Mouse (Mus musculus): ENCODE results near the gene Rhox4a. TPM values are rescaled to one million over a fixed set of nuclear protein-coding genes. Genes with fewer than 3 reads are reported as not detected.

The Rhox4a gene
- not detected for polyA plus RNA-seq (2014; fragmentation: Illumina TruSeq; extraction: RNeasy Lipid Tissue Mini Kit (QIAGEN cat#74804); ENCODE audit: low read depth, low replicate concordance)

GRCm38 (mm10) chrX:37265038-37265437, at the start of gene Rhox4a:
Gene Rhox4a, plus strand, starts transcription at chrX:37265338.

GRCm38 (mm10) chrX:37222158-37222557, 43.0 kb upstream of the Rhox4a start, which contains the start of gene Rhox1:
Gene Rhox1, minus strand, starts transcription at chrX:37222258.

GRCm38 (mm10) chrX:37244676-37245075, 20.5 kb upstream of the Rhox4a start, which contains the start of gene Rhox2a:
Gene Rhox2a, plus strand, starts transcription at chrX:37244976.

GRCm38 (mm10) chrX:37249619-37250018, 15.5 kb upstream of the Rhox4a start, which contains the start of gene Rhox3a:
Gene Rhox3a, plus strand, starts transcription at chrX:37249919.

Other genes with a start within 250 kb of the Rhox4a start
- gene Sowahd, start 216.5 kb upstream of the Rhox4a start, polyA plus RNA-seq (2014; fragmentation: Illumina TruSeq; extraction: RNeasy Lipid Tissue Mini Kit (QIAGEN cat#74804); ENCODE audit: low read depth, low replicate concordance), result not detected
- gene Rpl39, start 179.9 kb upstream of the Rhox4a start, polyA plus RNA-seq (2014; fragmentation: Illumina TruSeq; extraction: RNeasy Lipid Tissue Mini Kit (QIAGEN cat#74804); ENCODE audit: low read depth, low replicate concordance), result 1,455 TPM
- 136 TPM for gene Upf3b, start 155.0 kb upstream of the Rhox4a start, polyA plus RNA-seq (2014; fragmentation: Illumina TruSeq; extraction: RNeasy Lipid Tissue Mini Kit (QIAGEN cat#74804); ENCODE audit: low read depth, low replicate concordance)
- gene Nkap, start 138.5 kb upstream of the Rhox4a start, polyA plus RNA-seq (2014; fragmentation: Illumina TruSeq; extraction: RNeasy Lipid Tissue Mini Kit (QIAGEN cat#74804); ENCODE audit: low read depth, low replicate concordance), result 54.6 TPM
- not detected for gene Akap14, start 96.5 kb upstream of the Rhox4a start, polyA plus RNA-seq (2014; fragmentation: Illumina TruSeq; extraction: RNeasy Lipid Tissue Mini Kit (QIAGEN cat#74804); ENCODE audit: low read depth, low replicate concordance)
- gene Ndufa1, start 74.2 kb upstream of the Rhox4a start, polyA plus RNA-seq (2014; fragmentation: Illumina TruSeq; extraction: RNeasy Lipid Tissue Mini Kit (QIAGEN cat#74804); ENCODE audit: low read depth, low replicate concordance), result 318 TPM
- gene Rnf113a1, start 74.1 kb upstream of the Rhox4a start, polyA plus RNA-seq (2014; fragmentation: Illumina TruSeq; extraction: RNeasy Lipid Tissue Mini Kit (QIAGEN cat#74804); ENCODE audit: low read depth, low replicate concordance), result not detected
- not detected for gene Gm9, start 54.3 kb upstream of the Rhox4a start, polyA plus RNA-seq (2014; fragmentation: Illumina TruSeq; extraction: RNeasy Lipid Tissue Mini Kit (QIAGEN cat#74804); ENCODE audit: low read depth, low replicate concordance)
- gene Rhox1, start 43.1 kb upstream of the Rhox4a start, polyA plus RNA-seq (2014; fragmentation: Illumina TruSeq; extraction: RNeasy Lipid Tissue Mini Kit (QIAGEN cat#74804); ENCODE audit: low read depth, low replicate concordance), result not detected
- not detected for gene Rhox2a, start 20.4 kb upstream of the Rhox4a start, polyA plus RNA-seq (2014; fragmentation: Illumina TruSeq; extraction: RNeasy Lipid Tissue Mini Kit (QIAGEN cat#74804); ENCODE audit: low read depth, low replicate concordance)
- gene Rhox3a, start 15.4 kb upstream of the Rhox4a start, polyA plus RNA-seq (2014; fragmentation: Illumina TruSeq; extraction: RNeasy Lipid Tissue Mini Kit (QIAGEN cat#74804); ENCODE audit: low read depth, low replicate concordance), result not detected
- gene Rhox3a2, start 114.7 kb downstream of the Rhox4a start, polyA plus RNA-seq (2014; fragmentation: Illumina TruSeq; extraction: RNeasy Lipid Tissue Mini Kit (QIAGEN cat#74804); ENCODE audit: low read depth, low replicate concordance), result not detected
- not detected for gene Rhox4a2, start 125.5 kb downstream of the Rhox4a start, polyA plus RNA-seq (2014; fragmentation: Illumina TruSeq; extraction: RNeasy Lipid Tissue Mini Kit (QIAGEN cat#74804); ENCODE audit: low read depth, low replicate concordance)
- not detected for gene Rhox2b, start 146.7 kb downstream of the Rhox4a start, polyA plus RNA-seq (2014; fragmentation: Illumina TruSeq; extraction: RNeasy Lipid Tissue Mini Kit (QIAGEN cat#74804); ENCODE audit: low read depth, low replicate concordance)
- gene Rhox4b, start 167.2 kb downstream of the Rhox4a start, polyA plus RNA-seq (2014; fragmentation: Illumina TruSeq; extraction: RNeasy Lipid Tissue Mini Kit (QIAGEN cat#74804); ENCODE audit: low read depth, low replicate concordance), result not detected
- not detected for gene Rhox2c, start 188.3 kb downstream of the Rhox4a start, polyA plus RNA-seq (2014; fragmentation: Illumina TruSeq; extraction: RNeasy Lipid Tissue Mini Kit (QIAGEN cat#74804); ENCODE audit: low read depth, low replicate concordance)
- gene Rhox3c, start 193.2 kb downstream of the Rhox4a start, polyA plus RNA-seq (2014; fragmentation: Illumina TruSeq; extraction: RNeasy Lipid Tissue Mini Kit (QIAGEN cat#74804); ENCODE audit: low read depth, low replicate concordance), result not detected
- not detected for gene Rhox4c, start 215.0 kb downstream of the Rhox4a start, polyA plus RNA-seq (2014; fragmentation: Illumina TruSeq; extraction: RNeasy Lipid Tissue Mini Kit (QIAGEN cat#74804); ENCODE audit: low read depth, low replicate concordance)
- gene Rhox2d, start 228.1 kb downstream of the Rhox4a start, polyA plus RNA-seq (2014; fragmentation: Illumina TruSeq; extraction: RNeasy Lipid Tissue Mini Kit (QIAGEN cat#74804); ENCODE audit: low read depth, low replicate concordance), result not detected
- not detected for gene Rhox4d, start 249.0 kb downstream of the Rhox4a start, polyA plus RNA-seq (2014; fragmentation: Illumina TruSeq; extraction: RNeasy Lipid Tissue Mini Kit (QIAGEN cat#74804); ENCODE audit: low read depth, low replicate concordance)